Mouse (Mus musculus) CH12.LX (cell line): ENCODE results near the gene Gsg1.

ENCODE experiments used
- CTCF ChIP-seq, 2 experiments: IDR thresholded peaks in 1 of 2; conservative IDR thresholded peaks in 1 of 2; 2 replicates each; pipeline ENCODE4 v1.5.1; 2011 to 2012; ENCODE audit warnings: low read depth in 2 of 2, low read length in 2 of 2, improper control_type of control experiment in 1 of 2, inconsistent platforms in 1 of 2, mild to moderate bottlenecking in 1 of 2, moderate library complexity in 1 of 2
- GABPA ChIP-seq: IDR thresholded peaks from 2 replicates; pipeline ENCODE4 v1.6.1; 2012; ENCODE audit warnings: low read depth, low read length, improper control_type of control experiment, inconsistent platforms; ENCODE audit not compliant: insufficient replicate concordance
- MEF2A ChIP-seq: IDR thresholded peaks from 2 replicates; pipeline ENCODE4 v1.6.1; 2014; ENCODE audit warnings: low read depth, mild to moderate bottlenecking, inconsistent platforms, low read length, improper control_type of control experiment, borderline replicate concordance
- NELFE ChIP-seq: IDR thresholded peaks from 2 replicates; pipeline ENCODE4 v1.6.1; 2011; ENCODE audit warnings: low read depth, low read length, improper control_type of control experiment
- POLR2A ChIP-seq: IDR thresholded peaks from 2 replicates; pipeline ENCODE4 v1.6.1; 2011; ENCODE audit warnings: low read depth, mild to moderate bottlenecking, improper control_type of control experiment, low read length
- POLR2AphosphoS2 ChIP-seq: IDR thresholded peaks from 2 replicates; pipeline ENCODE4 v1.6.1; 2011; ENCODE audit warnings: low read depth, low read length, improper control_type of control experiment
- TBP ChIP-seq: conservative IDR thresholded peaks from 2 replicates; pipeline ENCODE4 v1.6.1; 2011; ENCODE audit warnings: low read depth, low read length, improper control_type of control experiment

DNA sequence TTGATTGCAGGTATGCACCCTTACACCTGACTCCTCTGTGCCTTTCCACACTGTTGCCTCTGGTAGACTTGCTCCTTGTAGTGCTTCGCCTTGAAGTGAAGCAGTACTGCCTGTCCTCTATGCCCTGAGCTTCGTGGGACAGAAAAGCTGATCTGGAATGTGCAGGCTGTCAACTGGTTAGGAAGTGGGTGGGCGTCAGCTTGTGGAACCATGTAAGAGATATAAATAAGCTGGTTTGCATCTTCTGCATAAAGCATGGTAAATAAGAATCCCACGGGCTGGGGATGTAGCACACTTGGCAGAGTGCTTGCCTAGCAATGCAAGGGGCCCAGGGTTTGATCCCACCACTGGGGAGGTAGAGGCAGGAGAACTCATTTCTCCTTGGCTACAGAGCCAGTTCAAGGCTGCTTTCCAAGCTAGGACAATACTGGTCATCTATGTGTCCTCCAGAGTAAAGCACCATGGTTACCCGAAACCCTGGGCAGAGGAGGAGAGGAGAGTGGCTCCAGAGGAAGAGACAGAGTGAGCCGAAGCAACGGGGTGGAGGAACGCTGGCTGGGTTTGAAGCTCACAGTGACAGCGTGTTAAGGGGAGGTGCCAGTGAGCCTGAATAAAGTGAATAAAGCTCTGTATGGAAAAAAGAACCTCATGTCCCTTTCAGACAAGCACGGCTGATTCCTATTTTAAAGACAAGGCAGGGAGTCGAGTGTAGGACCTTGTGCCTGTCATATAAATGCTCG, 21.5 kb downstream of the Gsg1 start:
- no peak for TF ChIP-seq TBP
- TF ChIP-seq POLR2A = no peak
- TF ChIP-seq CTCF (conservative IDR thresholded peaks at IDR 0.05 in 1 of 2, IDR thresholded peaks at IDR 0.05 in 1 of 2; ENCODE audit: low read depth in 2 of 2, low read length in 2 of 2) = no peak
- no peak for TF ChIP-seq MEF2A
- TF ChIP-seq GABPA = no peak
- no peak for TF ChIP-seq NELFE
- TF ChIP-seq POLR2AphosphoS2 = no peak
